Mouse (Mus musculus): ENCODE results near the gene Spp1. TPM values are rescaled to one million over a fixed set of nuclear protein-coding genes. Genes with fewer than 3 reads are reported as not detected.

Gene Spp1
- total and polyA plus RNA-seq, 3 experiments = 0.35 to 0.77 TPM; not detected in 1

DNA sequence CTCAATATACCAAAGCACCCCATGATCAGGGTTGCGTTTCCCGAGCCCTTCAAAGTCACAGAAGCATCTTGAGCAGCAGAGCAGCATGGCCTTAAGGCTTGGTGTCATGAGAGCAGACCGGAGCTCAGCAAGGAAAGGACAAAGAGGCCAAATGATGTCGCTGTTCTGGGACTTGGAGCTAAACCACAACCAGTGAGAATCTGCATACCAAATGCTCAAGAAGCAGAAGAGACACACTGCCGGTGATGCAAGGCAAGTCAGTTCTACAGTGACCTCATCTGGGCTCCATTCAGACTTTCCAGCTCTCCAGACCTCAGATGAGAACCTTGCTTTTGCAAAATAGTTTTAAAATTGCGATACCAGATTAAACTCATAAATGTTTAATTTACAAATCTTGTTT lies 38.6 kb upstream of the Spp1 start:
- no peak for DNase-seq (ENCODE audit: low read depth, low spot score)
- no peak overlapping the region for H3K9ac ChIP-seq (ENCODE audit: control insufficient read depth, low read depth, low read length, poor library complexity, severe bottlenecking)
- H3K4me3 ChIP-seq (ENCODE audit: control insufficient read depth in 1 of 2, insufficient read depth in 1 of 2, low read depth in 2 of 2, low read length in 2 of 2) = no peak overlapping the region
- no peaks in the 10 kb centered on the region for H3K4me1 ChIP-seq (ENCODE audit: control insufficient read depth in 1 of 2, insufficient read depth in 2 of 2, low read length in 2 of 2)
- H3K79me2 ChIP-seq (ENCODE audit: control insufficient read depth, insufficient read depth, low read length, poor library complexity) = no peaks in the 10 kb centered on the region
- no peaks in the 10 kb centered on the region for H3K9me3 ChIP-seq (replicated peaks; ENCODE audit: insufficient read depth, low read length)
- no peaks in the 10 kb centered on the region for H3K27me3 ChIP-seq (ENCODE audit: control insufficient read depth in 1 of 2, insufficient read depth in 2 of 2, low read length in 2 of 2)
- no peaks in the 10 kb centered on the region for H3K36me3 ChIP-seq (ENCODE audit: control insufficient read depth in 1 of 2, insufficient read depth in 2 of 2, low read length in 2 of 2)
- H3K27ac ChIP-seq (ENCODE audit: control insufficient read depth, low read depth, low read length) = no peak overlapping the region
- no peak for TF ChIP-seq E2F4 (IDR thresholded peaks at IDR 0.05; ENCODE audit: borderline replicate concordance, low read depth, low read length)
- TF ChIP-seq ZKSCAN1 (IDR thresholded peaks at IDR 0.05; ENCODE audit: low read depth, low read length) = no peak
- no peak for TF ChIP-seq USF1 (IDR thresholded peaks at IDR 0.05; ENCODE audit: low read depth, low read length)
- TF ChIP-seq ETS1 (IDR thresholded peaks at IDR 0.05; ENCODE audit: low read depth, low read length) = no peak
- no peak for TF ChIP-seq MAFK (IDR thresholded peaks at IDR 0.05; ENCODE audit: borderline replicate concordance, low read depth, low read length)
- no peak for TF ChIP-seq NRF1 (IDR thresholded peaks at IDR 0.05; ENCODE audit: insufficient read depth, low read depth, low read length, poor library complexity, severe bottlenecking)
- TF ChIP-seq CHD2 (IDR thresholded peaks at IDR 0.05; ENCODE audit: low read length) = no peak
- TF ChIP-seq ZMIZ1 (IDR thresholded peaks at IDR 0.05; ENCODE audit: low read depth, low read length) = no peak
- no peak for TF ChIP-seq TAL1 (IDR thresholded peaks at IDR 0.05; ENCODE audit: low read length)
- no peak for TF ChIP-seq POLR2AphosphoS5 (IDR thresholded peaks at IDR 0.05; ENCODE audit: borderline replicate concordance, low read depth, low read length)
- TF ChIP-seq KAT2A (conservative IDR thresholded peaks at IDR 0.05; ENCODE audit: low read depth, low read length) = no peak
- TF ChIP-seq MXI1 (IDR thresholded peaks at IDR 0.05; ENCODE audit: low read depth, low read length) = no peak

DNA sequence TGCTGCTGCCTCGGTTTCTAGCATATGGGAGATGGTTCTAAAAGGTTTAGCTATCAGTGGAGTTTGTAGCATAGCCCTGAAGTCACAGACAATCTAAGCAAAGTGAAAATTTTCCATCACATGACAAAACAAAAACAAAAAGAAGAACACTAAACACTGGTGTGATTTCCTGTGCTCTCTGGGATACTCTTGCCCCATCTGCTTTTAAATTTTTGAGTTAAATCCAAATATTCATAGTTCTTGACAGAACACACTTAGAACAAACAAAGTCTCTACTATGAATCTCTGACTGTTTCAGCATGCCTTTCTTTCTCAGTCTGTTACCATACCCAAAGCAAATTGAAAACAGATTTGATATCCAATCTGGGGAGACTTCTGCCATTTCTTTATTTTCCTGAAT lies 36.9 kb upstream of the Spp1 start:
- Histone ChIP-seq H3K36me3 (ENCODE audit: control insufficient read depth in 1 of 2, insufficient read depth in 2 of 2, low read length in 2 of 2) (no peaks in the 10 kb centered on the region), H3K4me1 (ENCODE audit: control insufficient read depth in 1 of 2, insufficient read depth in 2 of 2, low read length in 2 of 2) (no peaks in the 10 kb centered on the region), H3K27me3 (ENCODE audit: control insufficient read depth in 1 of 2, insufficient read depth in 2 of 2, low read length in 2 of 2) (no peaks in the 10 kb centered on the region), H3K79me2 (ENCODE audit: control insufficient read depth, insufficient read depth, low read length, poor library complexity) (no peaks in the 10 kb centered on the region), H3K9ac (ENCODE audit: control insufficient read depth, low read depth, low read length, poor library complexity, severe bottlenecking) (no peak overlapping the region), H3K9me3 (replicated peaks; ENCODE audit: insufficient read depth, low read length) (no peaks in the 10 kb centered on the region), H3K4me3 (ENCODE audit: control insufficient read depth in 1 of 2, insufficient read depth in 1 of 2, low read depth in 2 of 2, low read length in 2 of 2) (no peak overlapping the region), H3K27ac (ENCODE audit: control insufficient read depth, low read depth, low read length) (no peak overlapping the region)
- TF ChIP-seq BHLHE40 (IDR thresholded peaks at IDR 0.05; ENCODE audit: borderline replicate concordance, low read depth, low read length) (no peak), RAD21 (IDR thresholded peaks at IDR 0.05; ENCODE audit: low read depth, low read length) (no peak), MAFK (IDR thresholded peaks at IDR 0.05; ENCODE audit: borderline replicate concordance, low read depth, low read length) (no peak), USF2 (IDR thresholded peaks at IDR 0.05; ENCODE audit: borderline replicate concordance in 1 of 2, insufficient read depth in 1 of 2, low read depth in 1 of 2, low read length in 2 of 2) (no peak), SMC3 (IDR thresholded peaks at IDR 0.05; ENCODE audit: low read depth, low read length) (no peak), TAL1 (IDR thresholded peaks at IDR 0.05; ENCODE audit: low read length) (no peak), MYB (IDR thresholded peaks at IDR 0.05; ENCODE audit: low read depth, low read length) (no peak), ETS1 (IDR thresholded peaks at IDR 0.05; ENCODE audit: low read depth, low read length) (no peak), ZKSCAN1 (IDR thresholded peaks at IDR 0.05; ENCODE audit: low read depth, low read length) (no peak), RCOR1 (IDR thresholded peaks at IDR 0.05; ENCODE audit: low read depth, low read length) (no peak), POLR2A (IDR thresholded peaks at IDR 0.05; ENCODE audit: control insufficient read depth in 1 of 2, insufficient read depth in 1 of 2, low read depth in 1 of 2, low read length in 2 of 2, poor library complexity in 1 of 2) (no peak), ZC3H11A (IDR thresholded peaks at IDR 0.05; ENCODE audit: low read depth, low read length) (no peak), GABPA (IDR thresholded peaks at IDR 0.05; ENCODE audit: low read depth, low read length) (no peak), TCF12 (IDR thresholded peaks at IDR 0.05; ENCODE audit: low read depth, low read length) (no peak)
- no peak for DNase-seq (ENCODE audit: low read depth, low spot score)
